In the genomic region with DNA sequence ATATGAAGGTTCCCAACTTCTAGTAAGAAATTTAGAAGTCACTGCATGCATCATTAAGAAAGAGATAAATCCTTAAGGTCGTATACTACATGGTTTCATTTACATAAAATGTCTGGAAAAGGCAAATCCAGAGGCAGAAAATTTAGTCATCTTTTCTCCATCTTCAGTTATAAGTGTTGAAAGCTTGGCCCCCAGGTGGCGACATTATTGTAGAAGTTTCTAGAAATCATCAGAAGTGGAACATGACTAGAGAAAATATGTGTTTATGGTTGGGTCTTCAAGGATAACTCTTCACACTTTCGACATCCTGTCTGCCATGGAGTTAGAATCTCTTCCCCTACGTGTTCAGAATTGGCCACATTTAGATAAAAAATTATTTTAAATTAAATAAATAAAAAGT, we compare ENCODE assay signal across 20 mouse cellular contexts. TPM values are rescaled to one million over a fixed set of nuclear protein-coding genes. Genes with fewer than 3 reads are reported as not detected.
DNase-seq lines count a peak whose midpoint lies in the region; ATAC-seq and TF ChIP-seq lines count a peak whose summit lies in the region.
"Had no signal": no experiment of that assay in that cellular context is flagged by ENCODE, and none has a peak within 500 bp of the region (broad histone marks: within the 10 kb centered on the region; RNA-seq: fewer than 3 reads in every experiment).

No protein-coding gene starts in this region.

- no peak overlapping the region for H3K27ac ChIP-seq in kidney, adult 2 months (ENCODE audit: insufficient read depth, low read depth, low read length)
- H3K27ac ChIP-seq in thymus, adult 2 months (ENCODE audit: control insufficient read depth, insufficient read depth, low read length): no peak overlapping the region
- H3K27ac ChIP-seq: forebrain, embryonic 10.5 days; hindbrain, embryonic 15.5 days; limb, embryonic 13.5 days; liver, embryonic 13.5 days; lung, embryonic 15.5 days had no signal

- H3K36me3 ChIP-seq in kidney, adult 2 months (ENCODE audit: control insufficient read depth, insufficient read depth, low read length): no peaks in the 10 kb centered on the region
- no peaks in the 10 kb centered on the region for H3K36me3 ChIP-seq in thymus, adult 2 months (ENCODE audit: control insufficient read depth, insufficient read depth, low read length)
- no peaks in the 10 kb centered on the region for H3K36me3 ChIP-seq in splenic B cell, adult 2 months (ENCODE audit: control insufficient read depth, insufficient read depth, low read length, poor library complexity, severe bottlenecking)
- H3K36me3 ChIP-seq: forebrain, embryonic 10.5 days; hindbrain, embryonic 15.5 days; limb, embryonic 13.5 days; liver, embryonic 13.5 days; lung, embryonic 15.5 days had no signal

- no peak for TF ChIP-seq CTCF in kidney, adult 2 months (conservative IDR thresholded peaks at IDR 0.05; ENCODE audit: insufficient read depth, insufficient read length, low read depth, low read length)
- TF ChIP-seq CTCF in thymus, adult 2 months (IDR thresholded peaks at IDR 0.05; ENCODE audit: borderline replicate concordance, control insufficient read depth, extremely low read depth, insufficient read depth, low read length, poor library complexity): no peak

- H3K4me1 ChIP-seq in kidney, adult 2 months (ENCODE audit: control insufficient read depth, insufficient read depth, low read length): no peaks in the 10 kb centered on the region
- H3K4me1 ChIP-seq in thymus, adult 2 months (replicated peaks; ENCODE audit: control insufficient read depth, insufficient read depth, low read length): no peaks in the 10 kb centered on the region
- H3K4me1 ChIP-seq: forebrain, embryonic 10.5 days; hindbrain, embryonic 15.5 days; limb, embryonic 13.5 days; liver, embryonic 13.5 days had no signal

- 79% methylated on average over 4 of the region's 4 CpGs for WGBS in kidney, adult 2 months
- 83% methylated on average over 4 of the region's 4 CpGs for WGBS in thymus, adult 2 months

- ATAC-seq in CD4-positive, CD25-positive, alpha-beta regulatory T cell, adult 4 months: no peak
- ATAC-seq: forebrain, postnatal 0 days had no signal

- no peaks in the 10 kb centered on the region for H3K27me3 ChIP-seq in kidney, adult 2 months (replicated peaks; ENCODE audit: control insufficient read depth, insufficient read depth, low read length)
- no peaks in the 10 kb centered on the region for H3K27me3 ChIP-seq in thymus, adult 2 months (ENCODE audit: control insufficient read depth, insufficient read depth, low read length)
- H3K27me3 ChIP-seq in splenic B cell, adult 2 months (ENCODE audit: control insufficient read depth, insufficient read depth, low read length, poor library complexity, severe bottlenecking): no peaks in the 10 kb centered on the region
- H3K27me3 ChIP-seq: hindbrain, embryonic 15.5 days; limb, embryonic 13.5 days; lung, embryonic 15.5 days had no signal

- intact Hi-C loops in left cerebral cortex, postnatal 4 days (cut with DNase I): no loop called here

- no peak overlapping the region for H3K4me3 ChIP-seq in kidney, adult 2 months (ENCODE audit: insufficient read depth, low read depth, low read length)
- no peak overlapping the region for H3K4me3 ChIP-seq in thymus, adult 2 months (ENCODE audit: control insufficient read depth, insufficient read depth, low read length)
- H3K4me3 ChIP-seq: forebrain, embryonic 10.5 days; hindbrain, embryonic 15.5 days; limb, embryonic 13.5 days; liver, embryonic 13.5 days; lung, embryonic 15.5 days had no signal

- no peak for TF ChIP-seq POLR2A in kidney, adult 2 months (IDR thresholded peaks at IDR 0.05; ENCODE audit: low read depth, low read length)
- TF ChIP-seq POLR2A in thymus, adult 2 months (IDR thresholded peaks at IDR 0.05; ENCODE audit: control insufficient read depth, extremely low read depth, insufficient read depth, low read length, poor library complexity): no peak

- DNase-seq in CD4-positive, CD25-positive, alpha-beta regulatory T cell, adult 2 months (ENCODE audit: low read depth, low spot score): peak; percentile 41
- DNase-seq in kidney, postnatal 10 days: peak; percentile 27
- DNase-seq in kidney, adult 2 months: no peak
- DNase-seq in thymus, postnatal 0 days (ENCODE audit: low spot score): peak; percentile 18
- DNase-seq in thymus, adult 2 months: no peak
- peak; percentile 62 for DNase-seq in splenic B cell, adult 2 months (ENCODE audit: low read depth, low spot score)
- no peak for DNase-seq in left cerebral cortex, postnatal 4 days
- DNase-seq: cerebellum, adult 2 months; cerebellum, postnatal 36 days; forebrain, postnatal 0 days; heart, postnatal 36 days; kidney, adult 8-10 months; liver, embryonic 13.5 days; midbrain, embryonic 14.5 days; right cerebral cortex, postnatal 25 days had no signal

RNA-seq across cellular contexts. Expression of a gene that starts 18.3 kb away (rescaled TPM):
- 1 to 10 TPM; 2.7 to 3.0 TPM for polyA plus RNA-seq in CD4-positive, CD25-positive, alpha-beta regulatory T cell, adult 4 months (2017; shearing (Covaris generic))
- 5.9 and 6.1 TPM in 2 replicates for polyA plus RNA-seq in kidney, adult 2 months (2012; rRNA removed)
- 0.92 and 1.1 TPM in 2 replicates for polyA plus RNA-seq in thymus, postnatal 0 days (2015; fragmentation: Nextera tagmentation; extraction: Ambion mirVana)
- polyA plus RNA-seq in thymus, adult 2 months (2012; rRNA removed): 5.7 and 7.8 TPM in 2 replicates
- total RNA-seq in left cerebral cortex, postnatal 4 days (2021): 10 to 100 TPM; 53.5 to 56.6 TPM

Comparison
In these comparisons a context has a peak if more than half of its experiments do, and no peak if none do; other contexts are left out.
1. DNase-seq: peak in CD4-positive, CD25-positive, alpha-beta regulatory T cell, adult 2 months (single experiment), kidney, postnatal 10 days (single experiment), thymus, postnatal 0 days (single experiment) and splenic B cell, adult 2 months (single experiment); none in kidney, adult 2 months (single experiment), thymus, adult 2 months (single experiment) and left cerebral cortex, postnatal 4 days (single experiment).